Mouse (Mus musculus) kidney, adult 2 months (tissue): Measurements from ENCODE around the gene Nav3.

ENCODE experiments used
- CTCF ChIP-seq: fragments of 200-500 bp; conservative IDR thresholded peaks from 2 replicates; pipeline ENCODE4 v1.5.1; 2011; ENCODE audit warnings: low read depth, mild to moderate bottlenecking, control low read depth, low read length, moderate library complexity, mixed read lengths; ENCODE audit not compliant: insufficient read depth, insufficient read length
- POLR2A ChIP-seq: fragments of 200-500 bp; IDR thresholded peaks from one replicate; pipeline ENCODE4 v1.6.1; 2011; ENCODE audit warnings: low read depth, low read length, control low read depth

DNA sequence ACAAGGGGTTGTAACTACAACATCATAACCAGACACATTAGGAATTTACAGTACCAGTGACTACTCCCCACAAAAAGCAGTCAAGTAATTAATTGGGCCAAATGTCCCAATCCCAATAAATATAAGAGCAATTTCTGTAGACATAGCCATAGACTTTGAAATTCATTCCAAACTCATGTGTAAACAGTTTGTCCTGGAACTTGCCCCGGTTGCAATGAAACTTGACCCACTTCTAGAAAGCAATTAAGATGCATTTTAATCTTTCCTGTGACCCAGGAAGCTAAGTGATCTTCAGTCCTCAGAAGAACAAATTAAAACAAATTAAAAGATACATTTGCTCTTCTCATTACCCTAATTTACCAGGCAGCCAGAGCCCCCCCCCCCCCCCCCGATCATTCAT, 590.6 kb downstream of the Nav3 start:
- TF ChIP-seq CTCF (no peak), POLR2A (no peak)
